Mouse (Mus musculus) lung, adult 2 months (tissue): ENCODE results near the gene Shcbp1. TPM values are rescaled to one million over a fixed set of nuclear protein-coding genes. Genes with fewer than 3 reads are reported as not detected.
"Not testable (repeated sequence)": the region's sequence is repeated elsewhere in the genome, so short reads cannot be mapped to it uniquely, and the experiment has no call there.

Source experiments
- DNase-seq: peaks from one replicate; pipeline ENCODE4 v3.0.0; 2022
- H3K4me1 ChIP-seq: fragments of 200-500 bp; 2 replicates; pipeline ENCODE4 v1.6.1; 2011; ENCODE audit warnings: low read length; ENCODE audit not compliant: control insufficient read depth, insufficient read depth
- H3K4me3 ChIP-seq: fragments of 200-500 bp; replicated peaks from 2 replicates; pipeline ENCODE3; 2011; ENCODE audit warnings: low read depth, mild to moderate bottlenecking, control low read depth, low read length; ENCODE audit errors: extremely low read depth
- CTCF ChIP-seq: fragments of 200-500 bp; IDR thresholded peaks from 2 replicates; pipeline ENCODE4 v1.5.1; 2011; ENCODE audit warnings: mild to moderate bottlenecking, low read length, control low read depth; ENCODE audit not compliant: insufficient read depth
- POLR2A ChIP-seq: fragments of 200-500 bp; IDR thresholded peaks from 2 replicates; pipeline ENCODE4 v1.6.1; 2011; ENCODE audit warnings: low read depth, mild to moderate bottlenecking, control low read depth, low read length, borderline replicate concordance; ENCODE audit errors: extremely low read depth
- WGBS: fragments of 180-500 bp; shearing (Covaris S2); methylation state at CpG from one replicate; pipeline ENCODE4 v1.1.7; 2018; 5-methylcytosine and 5-hydroxymethylcytosine counted together
- polyA plus RNA-seq: library from polyadenylated mRNA; depleted of rRNA; stranded (reverse); fragments of >200 nt; gene quantifications from 2 replicates; pipeline ENCODE4 v1.2.3, GENCODE M21; 2012; rRNA removed

Gene Shcbp1
- 0.44 TPM in 1 of 2 replicates, not detected in the other for polyA plus RNA-seq

DNA sequence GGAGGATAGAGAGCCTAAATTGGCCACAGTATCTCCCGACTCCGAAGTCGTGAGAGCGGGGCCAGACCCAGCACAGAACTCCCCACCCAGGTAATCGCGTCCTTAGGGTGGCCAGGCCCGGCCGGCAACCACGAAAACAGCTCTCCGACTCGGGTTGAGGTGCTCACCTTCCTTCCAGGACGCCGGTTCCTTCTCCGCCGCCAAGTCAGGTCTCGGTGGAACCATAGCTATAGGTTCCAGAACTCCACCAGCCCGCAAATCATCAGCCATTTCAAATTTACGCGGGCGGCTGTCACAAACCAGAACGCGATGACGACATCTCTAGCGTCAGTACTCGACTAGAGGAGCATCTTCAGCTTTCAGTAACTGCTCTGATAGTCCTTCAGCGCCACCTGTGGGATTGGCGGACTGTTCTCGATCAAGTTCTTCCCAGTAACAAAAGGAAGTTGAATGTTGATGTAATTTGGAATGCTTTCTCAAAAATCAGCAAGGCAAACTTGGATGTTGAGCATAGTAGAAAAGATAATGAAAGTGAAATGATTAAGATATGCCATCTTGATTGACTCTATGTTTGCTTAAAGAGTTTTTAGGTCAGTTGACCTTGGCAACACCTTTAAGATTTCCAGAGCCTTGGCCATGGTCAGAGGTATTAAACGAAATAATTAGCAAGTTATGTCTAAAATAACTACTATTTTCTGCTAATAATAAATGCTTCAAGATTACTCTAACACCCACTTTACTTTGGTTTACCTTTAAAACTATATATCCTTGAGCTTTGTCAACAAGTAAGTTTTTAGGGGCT is at the start of gene Shcbp1:
Shcbp1 (minus strand) TSS at position 314 of the 802 bp plus-strand sequence.
- H3K4me3 ChIP-seq, result peak within 1 kb of the TSS; percentile 79
- peak; percentile 86 for DNase-seq
- WGBS, result 3% methylated on average over 29 of the region's 29 CpGs
- no peak for TF ChIP-seq POLR2A
- TF ChIP-seq CTCF, result peak; percentile 66
- H3K4me1 ChIP-seq, result no peaks in the 10 kb centered on the region

GRCm38 (mm10) chr8:4808831-4809230 is 29.5 kb upstream of the Shcbp1 start:
- no peak for DNase-seq
- TF ChIP-seq CTCF (no peak), POLR2A (no peak)
- WGBS, result 76% methylated on average over 4 of the region's 4 CpGs
- no peak overlapping the region for H3K4me3 ChIP-seq
- no peaks in the 10 kb centered on the region for H3K4me1 ChIP-seq

DNA sequence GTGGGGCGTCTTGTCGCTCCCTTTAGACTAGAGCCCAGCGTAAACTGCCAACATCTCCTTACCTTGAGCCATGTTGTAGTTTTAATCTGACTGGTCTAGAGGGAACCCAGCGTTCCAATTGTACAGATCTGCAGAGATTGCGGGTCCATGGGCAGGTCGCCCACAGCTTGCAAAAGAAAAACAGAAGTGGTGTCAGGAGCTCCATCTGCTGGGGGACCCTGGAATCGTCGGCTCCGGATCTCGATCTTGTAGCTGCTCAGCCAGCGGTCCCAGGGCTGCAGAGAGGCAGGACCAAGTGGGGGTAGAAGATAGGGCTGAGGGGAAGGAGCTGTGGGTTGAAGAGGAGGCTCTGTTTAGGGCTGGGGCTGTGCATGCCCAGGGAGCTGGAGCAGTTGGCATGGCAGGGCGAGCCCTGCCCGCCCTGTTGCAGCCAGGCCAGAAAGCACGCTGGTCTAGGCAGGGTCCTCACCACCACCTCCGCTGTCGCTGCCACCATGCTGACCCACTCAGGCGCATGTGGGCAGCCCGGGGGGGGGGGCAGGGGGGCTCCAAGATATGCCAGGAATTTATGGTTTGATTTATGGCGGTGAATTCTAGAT is 21.3 kb upstream of the Shcbp1 start:
- TF ChIP-seq CTCF (peak; percentile 38; the same call in 1 of the 2 replicates), POLR2A (no peak)
- peak; percentile 7 for DNase-seq
- WGBS, result 54% methylated on average over 19 of the region's 19 CpGs
- Histone ChIP-seq H3K4me3 (no peak overlapping the region), H3K4me1 (no peaks in the 10 kb centered on the region)

- H3K4me1 ChIP-seq, result no peaks in the 10 kb centered on the region
- TF ChIP-seq POLR2A, result no peak
- no peak for DNase-seq
- 57% methylated on average over 6 of the region's 6 CpGs for WGBS
- no peak overlapping the region for H3K4me3 ChIP-seq
Observed at GRCm38 (mm10) chr8:4778266-4778665, 1.1 kb downstream of the Shcbp1 start.

DNA sequence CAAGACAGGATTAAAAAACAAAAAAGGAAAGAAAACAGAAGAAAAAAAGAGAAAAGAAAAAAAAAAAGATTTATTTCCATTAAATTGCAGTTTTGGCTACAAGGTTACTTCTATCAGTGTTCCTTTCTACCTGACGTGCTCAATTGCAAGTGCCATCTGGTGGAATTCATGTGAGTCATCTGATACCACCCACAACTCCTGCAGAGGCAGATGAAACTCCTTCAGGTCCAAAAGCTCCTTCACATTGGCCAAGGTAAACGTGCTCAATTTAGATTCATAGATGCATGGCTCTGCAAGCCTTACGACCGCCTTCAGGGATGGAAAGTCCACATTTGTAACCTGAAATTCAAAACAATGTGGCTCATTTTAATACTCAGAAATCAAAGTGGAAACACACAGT is 14.6 kb downstream of the Shcbp1 start:
- no peaks in the 10 kb centered on the region for H3K4me1 ChIP-seq
- DNase-seq, result no peak
- 86% methylated on average over 4 of the region's 4 CpGs for WGBS
- TF ChIP-seq POLR2A (no peak), CTCF (no peak)
- no peak overlapping the region for H3K4me3 ChIP-seq

GRCm38 (mm10) chr8:4753048-4753447 is 26.3 kb downstream of the Shcbp1 start:
- no peak for DNase-seq
- H3K4me3 ChIP-seq, result no peak overlapping the region
- TF ChIP-seq POLR2A, result no peak
- TF ChIP-seq CTCF, result no peak
- H3K4me1 ChIP-seq, result no peaks in the 10 kb centered on the region
- WGBS, result 77% methylated on average over 5 of the region's 5 CpGs

GRCm38 (mm10) chr8:4730942-4731341 is 48.4 kb downstream of the Shcbp1 start:
- WGBS, result 63% methylated on average over 1 of the region's 1 CpGs
- DNase-seq, result no peak

GRCm38 (mm10) chr8:4715546-4715945 is 63.8 kb downstream of the Shcbp1 start:
- no peak for DNase-seq
- WGBS, result 57% methylated on average over 2 of the region's 2 CpGs
- no peaks in the 10 kb centered on the region for H3K4me1 ChIP-seq
- TF ChIP-seq POLR2A, result no peak
- TF ChIP-seq CTCF, result no peak
- no peak overlapping the region for H3K4me3 ChIP-seq

More at GRCm38 (mm10) chr8:4730942-4731341, 48.4 kb downstream of the Shcbp1 start:
- TF ChIP-seq POLR2A (no peak), CTCF (no peak)
- Histone ChIP-seq H3K4me3 (no peak overlapping the region), H3K4me1 (no peaks in the 10 kb centered on the region)

GRCm38 (mm10) chr8:4708346-4708745 is 71.0 kb downstream of the Shcbp1 start:
- not testable (repeated sequence) for DNase-seq, H3K4me3 ChIP-seq, H3K4me1 ChIP-seq
- 59% methylated on average over 5 of the region's 5 CpGs for WGBS

- H3K4me1 ChIP-seq, DNase-seq, H3K4me3 ChIP-seq: not testable (repeated sequence)
- 77% methylated on average over 7 of the region's 7 CpGs for WGBS
Observed at GRCm38 (mm10) chr8:4707916-4708315, 71.5 kb downstream of the Shcbp1 start.
